Mouse (Mus musculus) layer of hippocampus, adult 9-11 months (tissue): ENCODE measurements at regions not wholly inside any gene's neighbourhood (a gene's known extent, or its start where the extent isn't known, plus 50 kb on each side); places are given as distances from the start of the nearest gene placed in this dataset.

Experiments
- DNase-seq: peaks from one replicate; pipeline ENCODE4 v3.0.0; 2022

DNA sequence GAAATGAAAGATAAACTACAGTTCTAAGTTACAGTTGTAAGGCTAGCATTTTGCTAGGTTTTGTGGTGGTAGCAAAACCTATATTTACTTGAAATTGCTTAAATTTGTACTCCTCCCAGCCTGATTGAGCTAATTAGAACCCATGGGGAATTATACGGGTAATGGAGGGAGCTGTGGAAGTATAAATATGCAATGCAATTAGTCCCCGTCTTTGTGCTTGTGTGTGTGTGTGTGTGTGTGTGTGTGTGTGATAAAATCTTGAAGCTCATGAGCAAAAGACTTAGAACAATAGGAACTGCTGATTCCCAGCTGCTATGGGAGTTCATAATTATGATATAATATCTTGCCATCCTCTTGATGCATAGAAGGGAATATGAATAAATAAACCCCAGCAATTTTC lies 321.7 kb upstream of the Thsd7b start:
- no peak for DNase-seq

DNA sequence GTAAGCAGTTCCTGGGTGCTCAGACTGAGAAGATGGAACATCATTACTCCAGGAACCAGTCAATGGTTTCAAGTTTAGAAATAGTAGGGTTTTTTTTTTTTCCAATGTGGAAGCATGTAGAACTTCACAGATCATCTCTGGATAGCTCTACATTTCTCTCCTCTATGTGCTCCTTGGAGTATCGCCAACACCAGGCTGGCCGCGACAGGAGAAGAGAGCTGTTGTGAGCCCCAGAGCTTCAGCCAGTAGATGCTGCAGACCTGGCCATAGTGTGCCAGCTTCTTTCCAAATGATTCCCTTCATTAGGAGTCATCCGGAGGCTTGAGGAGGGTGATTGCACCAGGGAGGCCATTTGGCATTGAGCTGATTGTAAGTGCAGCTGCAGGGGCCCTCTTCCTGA lies 322.6 kb upstream of the Thsd7b start:
- no peak for DNase-seq

DNA sequence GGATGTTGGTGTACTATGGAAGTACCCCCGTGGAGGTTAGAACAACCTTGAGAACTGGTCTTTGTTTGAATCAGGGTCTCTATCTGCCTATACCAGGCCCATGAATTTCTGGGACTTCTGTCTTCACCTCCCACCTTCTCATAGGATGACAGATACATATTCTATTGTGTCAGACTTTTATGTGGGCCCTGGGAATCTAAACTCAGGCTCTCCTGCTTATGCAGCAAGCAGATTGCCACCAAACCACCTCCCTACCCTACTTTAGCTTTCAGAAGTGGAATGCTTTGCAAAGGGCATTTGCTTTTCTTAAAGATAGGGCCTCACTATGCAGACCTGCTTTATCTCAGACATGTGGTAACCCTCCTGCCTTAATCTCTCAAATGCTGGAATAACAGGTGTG lies 322.7 kb upstream of the Cxcr4 start:
- DNase-seq = no peak

DNA sequence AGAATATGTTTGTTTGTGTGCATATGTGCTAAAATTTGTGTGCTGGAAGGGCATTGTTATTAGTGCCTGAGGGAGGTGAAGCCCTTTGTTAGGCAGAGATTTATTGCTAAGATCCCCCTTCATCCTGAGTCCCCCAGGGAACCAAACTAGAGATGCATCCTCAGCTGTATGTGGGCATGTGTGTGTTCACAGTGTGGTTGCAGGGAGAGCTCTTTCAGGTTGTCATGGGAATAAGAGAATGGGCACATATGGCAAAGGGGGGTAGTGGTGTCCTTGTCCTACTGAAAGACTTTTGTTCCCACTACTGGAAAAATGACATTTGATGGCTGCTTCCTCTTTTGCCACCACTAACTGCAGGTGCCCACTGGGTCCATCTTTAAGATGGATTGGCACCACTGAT lies 320.4 kb upstream of the Cxcr4 start:
- peak; percentile 58 for DNase-seq

DNA sequence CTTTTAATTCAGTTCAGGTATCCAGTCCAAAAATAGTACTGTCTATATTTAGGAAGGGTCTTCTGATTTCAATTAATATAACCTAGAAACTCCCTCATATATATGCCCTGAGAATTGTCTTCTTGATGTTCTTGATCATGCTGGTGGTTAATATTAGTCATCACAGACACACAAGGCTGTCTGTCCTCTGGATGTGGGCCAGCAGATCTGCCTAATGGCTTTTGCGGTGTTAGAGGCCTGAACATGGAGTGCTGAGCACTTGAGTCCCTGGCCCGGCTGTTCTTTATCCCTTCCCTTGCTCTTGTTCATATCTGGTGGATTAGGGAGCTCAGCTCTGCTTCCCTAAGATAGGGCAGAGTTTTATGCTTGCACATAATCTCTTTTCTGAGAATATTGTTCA lies 315.5 kb upstream of the Cxcr4 start:
- no peak for DNase-seq

DNA sequence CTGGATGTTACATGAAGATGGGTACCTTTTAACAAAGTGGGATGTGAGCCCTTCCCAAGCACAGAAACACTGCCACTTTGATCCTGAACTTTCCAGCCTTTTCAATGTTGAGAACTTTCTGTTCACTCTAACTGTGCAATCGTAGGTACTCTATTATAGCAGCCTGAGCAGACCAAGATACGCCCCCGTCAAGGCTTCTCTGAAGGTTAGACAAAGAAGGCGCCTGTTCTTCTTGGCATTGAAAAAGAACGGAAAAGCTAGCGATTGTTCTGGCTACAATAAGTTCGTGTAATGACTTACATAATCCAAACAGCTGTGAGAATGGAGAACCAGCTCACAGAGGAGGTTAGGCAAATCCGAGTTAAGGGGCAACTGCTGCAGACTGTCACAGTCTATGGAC lies 305.9 kb upstream of the Cxcr4 start:
- no peak for DNase-seq

DNA sequence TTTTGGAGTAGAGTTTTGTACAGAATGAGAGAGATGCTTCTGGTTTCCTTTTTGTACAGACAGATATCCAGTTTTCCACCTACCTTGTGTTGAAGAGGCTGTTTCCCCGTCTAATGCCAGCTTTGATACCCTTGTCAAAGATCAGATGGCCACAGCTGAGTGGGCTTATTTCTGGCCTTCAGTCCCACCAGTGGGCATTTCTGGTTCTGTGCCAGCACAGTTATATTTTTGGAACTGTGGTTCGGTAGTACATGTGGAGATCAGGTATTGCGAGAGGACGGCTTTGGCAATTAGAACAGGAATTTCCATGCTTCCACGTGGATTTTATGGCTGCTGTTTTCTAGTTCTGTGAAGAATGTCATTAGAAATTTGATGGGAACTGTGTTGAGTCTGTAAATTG lies 302.5 kb upstream of the Cxcr4 start:
- DNase-seq = no peak

DNA sequence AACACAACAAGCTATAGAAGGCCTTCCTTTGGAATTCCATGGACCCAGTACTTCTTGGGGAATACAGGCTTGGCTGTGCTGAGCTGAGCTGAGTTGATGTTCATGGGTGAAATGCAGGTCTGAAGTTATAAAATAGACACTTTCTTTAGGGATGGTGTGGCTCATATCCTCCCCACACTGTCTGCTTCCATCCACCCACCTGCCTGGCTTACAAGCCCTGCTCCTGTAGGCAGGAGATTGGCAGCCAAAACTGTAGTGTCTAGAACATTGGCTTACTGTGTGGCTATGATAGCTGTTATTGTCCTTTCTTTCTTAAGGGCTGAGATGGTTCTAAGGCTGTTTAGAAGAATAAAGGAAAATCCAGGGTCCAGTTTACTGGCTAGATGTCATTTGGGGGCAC lies 286.2 kb upstream of the Cxcr4 start:
- peak; percentile 54 for DNase-seq

DNA sequence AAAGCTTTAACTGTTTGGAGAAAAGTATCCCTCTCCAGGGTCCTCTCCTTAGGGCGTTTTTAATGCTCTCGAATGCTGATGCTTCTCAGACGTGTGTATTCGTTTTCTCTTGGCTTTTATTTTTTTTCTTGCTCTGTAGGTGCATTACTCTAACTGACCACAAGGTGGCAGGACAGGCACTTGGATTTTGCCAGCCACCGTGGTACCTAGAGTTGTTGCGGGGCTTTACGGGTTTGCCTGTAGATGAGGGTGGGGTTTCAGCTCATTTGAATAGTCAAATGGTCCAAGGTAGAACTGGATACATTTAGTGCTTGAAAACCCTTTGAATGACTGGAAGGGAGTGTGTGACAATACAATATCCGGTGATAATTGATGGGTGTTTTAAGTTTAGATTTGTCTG lies 283.2 kb upstream of the Cxcr4 start:
- DNase-seq = no peak

DNA sequence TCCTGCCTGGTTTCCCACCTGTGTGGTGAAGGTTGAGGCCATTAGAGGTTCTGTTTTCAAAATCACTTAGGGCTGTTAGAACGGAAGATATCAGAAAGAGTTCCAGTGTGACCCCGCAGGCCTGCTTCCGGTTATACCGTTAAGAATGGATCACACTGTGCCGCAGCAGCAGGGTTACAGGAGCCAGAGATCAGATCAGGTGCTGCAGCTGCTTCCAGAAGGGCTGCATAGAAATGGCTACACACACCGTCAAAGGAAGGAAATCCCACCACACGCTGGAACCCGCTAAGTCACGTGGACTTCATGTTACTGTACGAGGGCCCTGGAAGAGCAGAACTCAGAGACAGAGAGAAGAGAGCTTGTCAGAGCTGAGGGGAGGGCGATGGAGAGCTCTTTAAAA lies 282.1 kb upstream of the Cxcr4 start:
- DNase-seq = no peak

DNA sequence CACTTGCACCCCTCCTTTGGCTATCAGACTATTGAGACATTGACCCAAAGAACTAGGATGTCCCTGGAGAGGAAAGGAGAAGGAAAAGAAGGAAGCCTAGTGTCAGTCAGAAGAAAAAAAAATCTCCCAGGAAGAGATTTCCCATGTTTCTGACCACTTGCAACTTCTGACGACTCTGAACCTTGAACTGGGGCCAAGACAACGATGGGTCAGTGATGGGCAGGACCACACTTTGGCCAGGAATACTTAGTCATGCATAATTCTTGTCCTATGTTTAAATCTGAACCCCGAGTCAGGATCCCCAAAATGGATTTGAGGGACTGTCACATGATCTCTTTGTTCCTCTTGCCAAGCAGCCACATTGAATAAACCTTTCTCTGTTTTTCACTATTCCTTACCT lies 276.7 kb upstream of the Cxcr4 start:
- DNase-seq = no peak

DNA sequence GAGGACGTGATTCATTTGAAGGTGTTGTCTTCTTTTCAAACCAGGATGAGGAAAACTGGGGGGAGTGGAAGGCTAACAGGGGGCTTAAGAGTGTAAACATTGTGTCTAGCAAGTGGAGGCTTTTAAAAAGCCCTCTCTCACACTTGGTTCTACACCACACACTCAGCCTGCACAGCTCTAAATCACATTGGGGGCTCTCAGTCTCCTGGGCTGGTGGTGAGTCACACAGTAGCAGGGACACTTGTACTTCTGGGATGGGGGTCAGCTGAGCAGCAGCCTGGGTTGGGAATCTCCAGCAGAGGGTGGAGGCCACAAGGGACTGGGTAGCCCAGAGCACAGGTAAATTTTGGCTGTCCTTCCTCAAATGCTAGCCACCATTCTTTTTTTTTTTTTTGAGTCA lies 268.4 kb upstream of the Cxcr4 start:
- no peak for DNase-seq

DNA sequence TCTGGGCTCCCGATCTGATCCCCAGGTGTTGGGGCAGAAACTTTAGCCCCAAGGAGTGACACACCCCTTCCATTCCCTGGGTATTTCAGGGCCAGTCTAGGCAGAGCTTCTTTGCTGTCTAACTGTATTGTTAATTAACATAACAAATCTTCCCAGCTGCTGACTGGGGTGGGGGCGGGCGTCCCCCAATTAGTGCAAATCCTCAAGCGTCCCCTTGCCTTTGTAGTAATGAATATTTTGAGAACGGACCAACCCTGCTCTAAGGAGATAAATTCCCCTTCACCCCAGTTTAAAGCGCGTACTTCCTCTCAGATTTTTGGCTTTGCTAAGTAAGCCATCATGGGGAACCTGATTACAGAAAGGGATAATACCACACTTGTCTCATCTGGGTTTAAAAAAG lies 268.0 kb upstream of the Cxcr4 start:
- no peak for DNase-seq

DNA sequence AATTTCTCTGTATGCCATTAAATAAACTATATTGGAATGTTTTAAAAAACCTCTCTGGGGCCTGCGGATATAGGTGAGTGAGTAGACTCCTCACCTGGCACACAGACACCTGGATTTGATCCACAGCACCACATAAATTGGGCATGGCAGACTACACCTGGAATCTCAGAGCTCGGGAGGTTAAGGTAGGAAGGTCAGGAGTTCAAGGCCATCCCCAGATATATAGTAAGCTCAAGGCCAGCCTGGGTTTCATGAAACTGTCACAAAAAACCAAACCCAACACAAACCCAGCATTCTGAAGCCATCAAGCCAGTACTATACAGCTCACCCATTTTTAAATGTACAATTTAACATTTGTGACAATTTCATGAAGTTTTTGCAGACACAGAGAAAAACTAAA lies 266.6 kb upstream of the Cxcr4 start:
- DNase-seq = no peak

DNA sequence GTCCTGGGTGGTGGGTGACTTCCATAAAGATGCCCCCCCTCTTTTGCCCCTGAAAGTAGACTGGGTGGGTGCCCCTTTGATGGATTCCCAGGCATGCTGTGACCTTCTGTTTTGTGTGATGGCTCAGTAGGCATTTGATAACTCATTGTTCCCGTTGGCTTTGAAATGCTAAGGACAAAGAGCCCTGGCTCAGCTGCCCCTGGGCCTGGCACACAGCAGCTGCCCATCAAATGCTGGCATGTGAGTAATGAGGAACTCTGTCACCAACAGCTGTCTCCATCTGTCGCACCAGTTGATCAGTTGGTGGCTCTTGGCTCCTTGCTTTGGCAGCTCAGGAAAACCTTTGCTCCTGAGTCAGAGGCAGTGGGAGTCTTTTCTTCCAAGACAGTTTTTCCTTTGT lies 264.8 kb upstream of the Cxcr4 start:
- DNase-seq = no peak

DNA sequence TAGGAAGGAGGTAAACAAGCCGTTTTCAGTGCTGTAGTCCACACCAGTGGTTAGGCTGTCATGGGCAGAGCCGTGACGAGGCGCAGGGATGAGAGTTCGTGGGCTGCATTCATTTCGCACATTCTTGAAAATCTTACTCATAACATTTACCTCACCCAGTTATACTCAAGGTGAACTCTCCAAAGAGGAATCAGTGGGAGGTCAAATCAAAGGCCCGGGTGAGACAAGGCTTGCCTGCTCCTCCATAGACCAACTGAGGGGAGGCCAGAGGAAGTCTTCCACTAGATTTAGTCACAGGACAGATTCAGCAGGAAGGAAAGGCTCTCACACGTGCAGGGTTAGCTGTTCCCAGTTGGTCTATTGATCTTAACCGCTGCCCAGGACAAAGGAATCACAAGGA lies 262.6 kb upstream of the Cxcr4 start:
- DNase-seq = no peak

DNA sequence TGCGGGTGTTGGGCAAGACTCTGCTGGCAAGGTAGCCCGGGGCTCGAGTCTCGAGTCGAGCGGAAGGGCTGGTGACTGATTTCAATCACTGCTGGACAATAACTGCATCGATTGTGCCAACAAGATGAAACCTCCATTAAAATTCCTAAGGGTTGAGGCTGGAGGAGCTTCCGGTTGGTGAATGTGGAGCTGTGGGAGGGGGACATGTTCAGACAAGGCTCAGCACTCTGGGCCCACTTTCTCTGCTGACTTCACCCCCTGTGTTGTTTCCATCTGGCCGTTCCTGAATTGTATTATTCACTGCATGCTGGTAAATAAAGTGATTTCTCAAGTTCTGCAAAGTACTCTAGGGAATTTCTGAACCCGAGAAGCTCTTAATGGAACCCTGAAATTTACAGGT lies 261.2 kb upstream of the Cxcr4 start:
- no peak for DNase-seq

DNA sequence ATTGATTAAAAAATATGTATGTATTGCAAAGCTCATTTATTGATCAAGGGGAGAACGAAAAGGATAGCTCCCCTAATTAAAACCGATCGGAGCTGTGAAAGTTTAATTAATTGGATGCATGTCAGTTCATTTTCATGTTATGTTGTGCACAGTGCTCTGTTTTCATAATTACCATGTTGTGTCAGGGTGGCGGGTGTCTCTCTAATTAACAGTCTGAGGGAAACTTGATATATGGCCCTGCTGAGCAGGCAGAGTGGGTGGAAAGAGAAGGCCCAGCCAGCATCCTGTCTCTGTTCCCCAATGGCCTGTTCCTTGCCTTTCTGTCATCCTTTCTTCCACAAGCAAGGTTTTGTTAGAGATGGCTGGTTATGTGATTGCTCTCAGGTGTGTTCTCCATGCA lies 245.3 kb upstream of the Cxcr4 start:
- no peak for DNase-seq

DNA sequence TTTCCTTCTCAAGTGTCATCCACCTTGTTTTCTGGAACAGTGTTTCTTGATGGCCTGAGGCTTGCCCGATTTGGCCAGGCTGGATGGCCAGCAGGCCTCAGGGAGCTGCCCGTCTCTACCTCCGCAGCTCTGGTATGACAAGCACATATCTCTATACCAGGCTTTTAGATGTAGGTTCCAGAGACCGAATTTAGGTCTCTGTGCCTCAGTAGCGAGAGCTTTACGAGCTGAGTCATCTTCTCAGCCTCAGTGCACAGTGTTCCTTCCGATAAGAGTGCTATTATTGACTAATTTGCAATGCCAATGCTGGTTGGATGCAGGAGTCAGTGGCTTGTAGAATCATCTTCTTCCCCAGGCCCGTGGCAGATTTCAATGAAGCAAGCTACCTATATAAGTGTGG lies 243.4 kb upstream of the Cxcr4 start:
- no peak for DNase-seq

DNA sequence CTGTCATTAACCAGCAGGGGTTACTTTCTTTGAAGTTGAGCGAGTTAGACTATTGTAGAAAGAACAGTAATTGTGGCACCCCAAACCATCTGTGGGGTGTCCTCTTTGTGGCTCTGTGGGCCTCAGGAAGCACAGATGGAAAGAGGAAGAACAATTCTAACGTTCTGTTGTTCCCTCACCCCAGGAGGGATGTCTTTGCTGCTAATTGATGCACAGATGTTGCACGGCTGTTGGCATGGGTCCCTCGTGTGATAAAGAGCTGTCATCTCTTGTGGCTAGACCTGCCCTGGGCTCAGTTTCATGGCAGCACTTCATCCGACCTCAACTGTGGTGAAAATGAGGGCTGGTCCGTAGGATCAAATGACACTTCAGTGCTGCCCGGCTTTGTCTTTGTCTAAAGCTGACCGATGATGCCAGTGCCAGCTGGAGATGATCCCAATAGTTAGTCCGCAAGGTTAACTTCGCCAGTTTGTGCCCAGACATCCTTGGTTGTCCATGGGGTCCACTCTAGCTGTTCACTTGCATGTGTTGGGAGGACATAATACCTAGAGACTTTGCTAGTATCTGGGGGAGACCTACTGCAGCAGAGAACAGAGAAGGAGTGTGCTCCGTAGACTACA lies 241.1 kb upstream of the Cxcr4 start:
- DNase-seq = no peak

DNA sequence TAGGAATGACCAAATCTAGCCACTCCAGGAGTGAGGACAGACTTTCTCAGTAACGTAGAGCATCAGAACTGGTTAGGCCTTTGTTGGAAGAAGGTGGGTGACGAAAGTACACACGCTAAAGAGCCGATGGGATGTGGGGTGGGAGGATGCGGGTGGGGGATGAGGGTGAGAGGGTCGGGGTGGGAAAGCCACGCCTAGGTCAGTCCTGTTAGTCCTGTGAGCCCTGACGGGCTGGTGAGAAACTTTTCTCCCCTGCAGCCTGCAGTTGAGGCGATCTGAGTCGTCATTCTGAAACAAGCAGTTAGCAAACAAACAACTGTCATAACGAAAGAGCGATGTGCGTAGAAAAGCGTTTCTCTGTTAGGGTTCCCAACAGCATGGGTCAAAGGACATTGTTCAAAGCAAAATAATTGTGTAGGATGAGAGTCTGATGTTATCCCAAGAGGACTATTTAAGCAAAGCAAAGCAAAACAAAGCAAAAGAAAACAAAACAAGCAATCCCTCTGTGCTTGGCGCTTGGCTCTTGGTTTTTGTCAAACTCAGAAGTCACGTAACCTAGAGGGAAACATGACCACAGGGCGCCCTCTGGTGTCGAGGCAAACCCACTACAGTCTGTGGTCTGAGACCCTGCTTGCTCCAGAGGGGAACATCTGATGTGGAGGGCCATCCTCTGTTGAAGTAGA lies 240.2 kb upstream of the Cxcr4 start:
- DNase-seq = peak; percentile 40

DNA sequence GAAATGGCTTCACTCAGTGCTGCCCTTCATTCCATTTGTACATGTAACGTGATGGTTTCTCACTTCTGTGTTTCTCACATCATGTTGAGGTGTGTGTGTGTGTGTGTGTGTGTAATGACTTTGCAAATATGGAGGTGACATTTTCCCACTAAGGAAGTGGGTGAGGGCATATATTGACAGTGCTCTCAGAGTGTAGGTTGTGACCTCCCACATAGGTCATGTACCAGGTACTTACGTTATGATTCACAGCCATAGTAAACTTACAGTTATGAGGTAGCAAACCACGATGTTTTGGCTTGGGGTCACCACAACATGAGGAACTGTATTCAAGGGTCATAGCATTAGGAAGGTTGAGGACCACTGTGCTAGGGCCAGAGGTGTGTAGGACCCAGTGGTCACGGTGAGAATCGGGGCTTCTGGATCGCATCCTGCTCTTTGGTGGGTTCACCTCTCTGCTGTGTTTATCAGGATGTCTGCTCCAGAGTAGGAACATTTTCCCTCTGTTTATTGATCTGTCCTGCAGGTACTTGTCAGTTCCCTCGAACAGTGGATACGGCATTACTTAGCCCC lies 238.7 kb upstream of the Cxcr4 start:
- DNase-seq = no peak

DNA sequence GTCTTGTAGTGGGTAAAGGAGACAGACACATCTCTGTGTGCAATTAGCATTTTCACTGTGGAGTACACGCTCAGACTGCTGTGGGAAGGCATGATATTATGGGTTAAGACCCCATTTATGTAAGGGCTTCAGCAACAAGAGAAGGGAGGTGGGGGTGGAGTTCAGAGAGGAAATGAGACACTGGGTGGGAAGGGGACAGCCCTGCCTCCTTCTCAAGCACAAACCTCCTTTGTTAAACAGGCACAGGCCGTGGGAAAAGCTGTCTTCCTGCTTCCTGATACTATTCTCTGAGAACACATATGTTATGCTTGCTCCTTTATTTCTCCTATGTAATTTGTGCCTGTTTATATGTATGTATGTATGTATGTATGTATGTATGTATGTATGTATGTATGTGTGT lies 237.4 kb upstream of the Cxcr4 start:
- no peak for DNase-seq

DNA sequence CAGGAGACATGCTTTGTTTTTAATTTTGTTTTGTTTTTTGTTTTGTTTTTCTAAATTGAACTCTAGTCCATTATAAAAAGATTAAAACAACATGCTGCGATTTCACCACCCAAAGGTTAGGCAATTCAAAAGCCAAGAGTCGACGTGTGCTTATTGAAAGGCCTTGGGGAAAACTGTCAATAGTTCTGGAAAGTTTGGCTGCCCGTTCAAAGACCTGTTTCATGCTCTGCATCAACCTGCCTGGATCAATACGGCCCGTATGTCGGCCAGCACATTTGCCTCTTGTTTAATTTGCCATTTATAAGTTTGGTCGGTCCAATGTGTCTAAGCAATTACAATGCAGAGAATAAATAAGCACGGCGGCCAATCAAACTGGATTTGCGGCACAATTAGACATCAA lies 234.3 kb upstream of the Cxcr4 start:
- no peak for DNase-seq
